Mouse (Mus musculus) adrenal gland, adult 8-10 months (tissue): ENCODE results near the gene Atn1. TPM values are rescaled to one million over a fixed set of nuclear protein-coding genes. Genes with fewer than 3 reads are reported as not detected.

Experiments used
- DNase-seq: peaks from one replicate; pipeline ENCODE4 v3.0.0; 2022
- microRNA-seq, 2 experiments: library from miRNA; unstranded; fragments of <30 nt; microRNA quantifications; one replicate each; pipeline ENCODE4 v1.2.0; 2022
- total RNA-seq, 4 experiments: library from RNA; stranded (reverse); gene quantifications; 2 replicates each; pipeline ENCODE4 v1.2.4; 2022

The Atn1 gene
- total RNA-seq, 4 experiments from 2014 or later = 68.7 to 111 (median 97.1) TPM

DNA sequence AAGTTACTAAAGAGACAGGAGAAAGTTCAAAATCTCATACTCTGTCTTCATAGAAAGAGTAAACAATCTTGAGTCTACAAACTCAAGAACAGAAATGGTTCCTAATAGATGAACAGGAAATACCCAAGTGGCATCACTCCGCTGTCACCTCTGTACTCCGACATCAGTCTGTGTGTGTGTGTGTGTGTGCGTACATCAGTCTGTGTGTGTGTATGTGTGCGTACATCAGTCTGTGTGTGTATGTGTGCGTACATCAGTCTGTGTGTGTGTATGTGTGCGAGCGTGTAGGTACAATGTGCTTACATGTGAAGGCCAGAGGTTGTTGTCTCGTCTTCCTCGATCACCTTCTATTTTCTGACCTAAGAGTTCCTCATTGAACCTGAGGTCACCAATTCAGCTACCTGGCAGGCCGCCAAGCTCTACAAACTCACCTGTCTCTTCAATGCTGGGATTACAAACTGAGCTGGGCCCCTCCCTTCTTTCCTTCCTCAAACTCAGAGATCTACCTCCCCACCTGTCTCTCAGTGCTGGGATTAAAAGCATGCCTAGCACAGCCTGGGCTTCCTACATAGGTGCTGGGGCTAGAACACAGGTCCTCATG lies 47.9 kb downstream of the Atn1 start:
- no peak for DNase-seq

DNA sequence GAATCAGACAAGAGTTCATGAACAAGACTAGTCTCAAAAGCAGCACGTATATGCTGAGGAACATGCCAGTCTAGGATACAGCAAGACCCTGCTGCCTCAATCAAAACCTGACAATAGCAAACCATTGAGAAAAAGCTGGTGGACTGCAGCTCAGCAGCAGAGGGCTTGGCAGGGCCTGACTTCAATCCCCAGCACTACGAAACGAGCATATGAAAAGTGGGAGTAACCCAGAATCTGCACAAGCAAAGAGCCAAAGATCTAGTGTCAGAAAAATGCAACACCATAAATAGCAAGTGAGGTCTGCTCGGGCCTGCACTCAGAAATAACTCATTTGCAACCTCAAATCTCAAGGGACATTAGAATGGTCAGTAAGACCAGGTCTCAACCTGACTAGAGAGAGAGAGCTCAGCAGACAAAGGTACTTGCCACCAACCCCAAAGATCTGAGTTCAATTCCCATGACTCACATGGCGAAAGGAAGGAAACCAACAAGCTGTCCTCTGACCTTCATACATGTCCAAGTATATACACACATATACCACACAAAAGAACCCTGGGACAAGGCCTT lies 50.2 kb downstream of the Atn1 start:
- DNase-seq = no peak

DNA sequence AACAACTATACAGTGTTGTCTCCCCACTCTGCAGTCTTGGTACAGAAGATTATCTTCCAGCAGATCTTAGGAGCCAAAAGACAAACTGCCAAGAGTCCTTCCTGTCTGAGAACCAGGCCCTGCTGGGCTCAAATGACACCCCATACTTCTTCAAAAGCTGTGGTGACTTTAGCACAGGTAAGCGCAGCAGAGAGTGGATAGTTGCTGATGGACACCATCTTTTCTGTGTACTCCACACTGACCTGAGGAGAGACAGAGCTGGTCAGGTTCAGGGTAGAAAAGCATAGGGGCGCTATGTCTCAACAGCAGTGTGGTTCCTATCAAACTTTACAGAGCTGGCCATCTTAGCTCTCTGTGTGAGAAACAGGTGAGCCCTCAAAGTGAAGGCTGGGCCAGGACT lies 51.9 kb downstream of the Atn1 start:
- no peak for DNase-seq

DNA sequence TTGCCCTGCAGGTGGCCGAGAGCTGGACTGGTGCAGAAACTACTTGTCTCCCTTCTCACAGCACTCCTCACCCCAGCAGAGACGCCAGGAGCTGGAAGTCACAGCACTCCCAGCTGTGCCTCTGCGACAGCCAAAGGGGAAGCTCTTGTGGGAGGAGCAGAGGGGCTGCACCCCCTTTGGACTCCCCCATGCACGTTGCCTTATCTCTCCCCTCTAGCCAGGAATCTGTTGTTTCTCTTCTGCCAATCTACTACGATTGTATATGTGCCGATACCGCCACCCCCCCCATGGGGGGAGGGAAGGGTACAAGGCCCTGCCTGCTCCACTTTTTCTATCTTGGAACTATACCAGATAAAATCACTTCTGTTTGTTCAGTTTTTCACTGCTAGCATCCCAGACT lies 52.5 kb downstream of the Atn1 start:
- no peak for DNase-seq

DNA sequence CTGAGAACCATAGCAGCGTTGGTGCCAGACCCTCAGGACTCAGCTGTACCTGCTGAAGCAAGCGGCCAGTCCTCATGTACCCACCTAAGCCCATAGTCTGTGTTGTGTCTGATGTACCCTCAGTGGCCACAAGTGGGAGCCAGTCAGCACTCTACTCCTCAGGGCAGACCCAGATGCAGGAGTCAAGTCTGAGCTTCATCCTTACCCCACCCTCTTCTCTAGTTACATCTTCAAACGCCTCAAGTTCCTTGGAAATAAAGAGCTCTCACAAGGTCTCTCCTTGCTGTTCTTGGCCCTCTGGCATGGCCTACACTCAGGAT lies 53.6 kb downstream of the Atn1 start:
- DNase-seq = no peak

DNA sequence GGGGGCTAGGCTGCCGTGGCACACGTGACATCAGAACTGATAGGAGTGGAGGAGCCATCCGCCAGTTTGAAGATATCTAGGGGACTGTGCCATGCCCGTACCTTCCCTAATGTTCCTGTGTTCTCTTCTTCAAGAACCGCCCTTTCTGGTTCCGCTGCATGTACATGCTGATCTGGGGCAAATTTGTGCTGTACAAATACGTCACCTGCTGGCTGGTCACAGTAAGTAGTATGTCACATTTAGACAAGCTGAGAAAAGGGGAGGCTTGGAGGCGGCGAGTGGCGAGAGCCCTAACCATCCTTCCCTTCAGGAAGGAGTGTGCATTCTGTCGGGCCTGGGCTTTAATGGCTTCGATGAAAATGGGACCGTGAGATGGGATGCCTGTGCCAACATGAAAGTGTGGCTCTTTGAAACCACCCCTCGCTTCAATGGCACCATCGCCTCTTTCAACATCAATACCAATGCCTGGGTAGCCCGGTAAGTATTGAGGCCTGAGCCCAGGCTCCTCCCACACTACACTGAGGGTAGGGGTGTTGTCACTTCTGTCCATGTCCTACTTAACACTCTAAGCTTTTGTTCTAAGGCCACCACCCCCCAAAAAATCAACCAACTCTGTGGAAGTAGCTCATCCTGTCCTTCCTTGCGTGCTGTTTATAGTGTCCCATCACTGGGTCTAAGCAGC lies 54.1 kb downstream of the Atn1 start:
- no peak for DNase-seq

DNA sequence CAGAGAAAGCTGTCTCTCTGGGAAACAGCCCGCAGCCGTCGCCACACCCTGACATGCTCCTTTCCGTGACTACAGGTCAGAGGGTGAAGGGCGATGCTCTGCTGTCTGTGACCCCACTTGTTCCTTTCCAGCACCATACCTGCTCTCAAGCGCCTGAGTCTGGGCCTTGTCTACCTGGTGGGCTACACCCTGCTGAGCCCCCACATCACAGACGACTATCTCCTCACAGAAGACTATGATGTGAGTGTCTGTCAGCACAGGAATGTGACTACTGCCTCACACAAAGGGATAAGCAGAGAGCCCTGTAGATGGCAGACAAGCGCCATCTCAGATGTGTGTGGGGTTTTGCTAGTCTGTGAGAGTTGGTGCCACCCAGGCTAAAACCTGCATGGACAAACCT lies 55.0 kb downstream of the Atn1 start:
- no peak for DNase-seq

DNA sequence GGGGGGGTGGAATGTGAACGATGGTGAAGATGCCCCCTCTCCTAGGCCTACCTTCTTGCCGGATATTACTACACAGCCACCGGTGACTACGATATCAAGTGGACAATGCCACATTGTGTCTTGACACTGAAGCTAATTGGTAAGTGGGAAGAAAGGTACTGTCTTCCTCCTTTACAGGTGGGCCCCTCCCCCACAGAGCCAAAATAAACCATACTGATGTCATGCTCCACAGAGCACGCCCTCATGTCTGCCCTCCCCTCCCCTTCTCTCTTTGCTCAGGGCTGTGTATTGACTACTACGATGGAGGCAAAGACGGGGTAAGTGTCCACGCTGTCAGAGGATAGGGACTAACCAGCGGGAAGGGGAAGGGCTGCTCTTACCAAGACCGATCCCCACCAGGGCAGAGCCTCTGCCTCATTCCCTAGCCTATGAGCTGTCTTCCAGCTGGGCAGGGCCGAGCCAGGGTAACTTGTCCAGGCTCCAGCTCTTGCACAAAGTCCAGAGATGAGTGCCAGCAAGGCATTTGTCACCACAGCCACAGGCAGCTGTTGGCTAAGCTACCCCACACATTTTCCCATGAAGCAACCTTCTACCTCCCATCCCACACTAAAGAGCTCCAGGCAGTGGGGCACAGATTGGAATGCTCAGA lies 56.2 kb downstream of the Atn1 start:
- peak; percentile 86 for DNase-seq

DNA sequence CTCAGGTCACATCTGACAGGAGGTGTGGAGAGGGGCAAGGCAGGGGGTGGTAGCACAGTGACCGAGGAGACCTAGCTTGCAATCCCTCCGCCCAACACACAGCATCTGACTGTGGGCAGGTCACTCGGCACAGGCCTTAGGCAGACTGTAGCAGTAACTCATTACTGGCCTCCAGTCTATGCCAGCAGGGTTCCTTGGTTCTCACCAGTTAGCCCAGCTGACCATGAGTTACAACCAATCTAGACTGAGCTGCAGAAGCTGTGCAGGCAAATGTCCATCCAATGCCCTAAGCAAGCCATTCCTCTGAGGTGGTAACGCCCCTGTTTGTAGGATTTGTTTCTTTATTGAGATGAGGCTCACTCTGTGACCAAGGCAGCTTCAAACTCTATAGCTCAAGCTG lies 57.0 kb downstream of the Atn1 start:
- DNase-seq = no peak

DNA sequence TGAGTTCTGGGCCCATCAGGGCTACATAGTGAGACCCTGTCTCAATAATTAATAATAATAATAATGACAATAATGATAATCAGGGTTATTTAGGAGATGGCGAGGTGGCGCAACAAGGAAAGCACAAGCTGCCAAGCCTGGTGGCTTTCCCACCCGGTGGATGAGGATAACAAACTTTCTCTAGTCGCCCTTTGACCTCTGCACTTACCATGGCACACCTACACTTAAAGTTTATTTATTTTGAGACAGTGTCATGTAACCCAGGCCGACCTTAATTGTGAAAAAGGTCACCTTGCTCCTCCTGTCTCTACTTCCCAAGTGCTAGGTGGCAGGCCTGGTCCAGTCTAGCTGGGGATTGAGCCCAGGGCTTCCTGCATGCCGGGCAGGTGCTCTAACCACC lies 57.6 kb downstream of the Atn1 start:
- no peak for DNase-seq

DNA sequence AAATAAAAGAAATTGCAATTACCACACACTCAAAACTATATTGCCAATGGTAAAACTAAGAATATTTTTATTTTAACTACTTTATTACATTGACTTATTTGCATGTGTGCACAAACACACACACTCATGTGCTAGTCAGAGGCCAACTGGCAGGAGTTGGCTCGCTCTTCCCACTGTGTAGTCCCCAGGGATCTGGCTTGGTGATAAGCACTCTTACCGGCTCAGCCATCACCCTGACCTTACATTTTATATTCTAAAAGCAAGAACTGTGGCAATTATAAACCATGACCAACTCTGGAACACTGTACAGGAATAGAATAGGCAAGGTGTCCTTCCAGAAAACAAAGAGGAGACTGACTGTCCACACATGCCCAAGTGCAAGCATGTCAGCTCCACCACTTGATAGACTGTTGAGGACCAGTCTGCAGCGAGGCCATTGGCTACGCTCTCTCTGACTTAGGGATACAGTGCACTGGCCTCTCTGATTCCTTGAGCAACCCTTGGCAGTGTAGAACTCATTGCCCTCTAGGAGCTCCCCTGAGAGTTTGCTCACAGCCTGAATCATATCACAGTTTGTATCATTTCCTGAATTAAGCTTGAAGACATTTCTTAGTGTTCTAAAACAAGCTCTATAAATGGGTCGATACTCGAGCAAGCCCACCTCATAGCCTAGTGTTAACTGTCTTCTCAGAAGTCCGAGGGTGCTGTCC lies 59.7 kb downstream of the Atn1 start:
- DNase-seq = no peak

DNA sequence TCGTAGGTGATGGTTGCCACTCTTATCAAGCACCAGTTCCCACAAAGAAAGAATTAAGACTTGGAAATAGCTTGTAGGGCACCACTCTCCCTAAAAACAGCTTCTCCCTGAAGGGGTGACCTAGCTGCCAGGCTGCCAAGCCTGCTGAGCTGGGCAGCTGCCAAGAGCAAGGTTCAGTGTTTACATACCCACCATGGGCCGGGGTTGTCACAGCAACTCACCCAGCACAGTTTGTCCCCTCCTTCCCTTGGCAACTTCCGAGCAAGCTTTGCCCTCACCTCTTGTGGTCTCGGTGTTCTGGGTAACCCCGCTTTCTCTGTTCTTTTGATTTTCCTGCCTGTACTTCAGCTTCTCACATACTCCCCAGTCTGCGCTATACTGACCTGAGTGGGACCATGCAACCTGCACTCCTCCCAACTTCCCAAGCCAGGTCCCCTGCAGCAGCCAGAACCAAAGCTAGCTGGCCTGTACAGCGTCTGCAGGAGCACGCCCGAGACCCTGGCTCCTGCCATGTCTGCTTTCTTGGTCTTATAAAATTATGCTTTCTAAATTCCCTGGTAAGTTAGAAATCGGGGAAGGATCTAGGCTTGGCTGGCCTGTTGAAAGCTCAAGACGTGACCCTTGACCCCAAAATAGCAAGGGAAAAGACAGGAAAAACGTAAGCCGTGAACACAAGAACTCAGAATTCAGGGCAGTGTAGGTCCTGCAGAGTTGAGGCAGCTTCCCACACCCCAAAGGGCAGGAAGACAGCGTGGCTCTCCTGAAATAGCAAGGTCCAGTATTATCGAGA lies 62.0 kb downstream of the Atn1 start:
- no peak for DNase-seq

DNA sequence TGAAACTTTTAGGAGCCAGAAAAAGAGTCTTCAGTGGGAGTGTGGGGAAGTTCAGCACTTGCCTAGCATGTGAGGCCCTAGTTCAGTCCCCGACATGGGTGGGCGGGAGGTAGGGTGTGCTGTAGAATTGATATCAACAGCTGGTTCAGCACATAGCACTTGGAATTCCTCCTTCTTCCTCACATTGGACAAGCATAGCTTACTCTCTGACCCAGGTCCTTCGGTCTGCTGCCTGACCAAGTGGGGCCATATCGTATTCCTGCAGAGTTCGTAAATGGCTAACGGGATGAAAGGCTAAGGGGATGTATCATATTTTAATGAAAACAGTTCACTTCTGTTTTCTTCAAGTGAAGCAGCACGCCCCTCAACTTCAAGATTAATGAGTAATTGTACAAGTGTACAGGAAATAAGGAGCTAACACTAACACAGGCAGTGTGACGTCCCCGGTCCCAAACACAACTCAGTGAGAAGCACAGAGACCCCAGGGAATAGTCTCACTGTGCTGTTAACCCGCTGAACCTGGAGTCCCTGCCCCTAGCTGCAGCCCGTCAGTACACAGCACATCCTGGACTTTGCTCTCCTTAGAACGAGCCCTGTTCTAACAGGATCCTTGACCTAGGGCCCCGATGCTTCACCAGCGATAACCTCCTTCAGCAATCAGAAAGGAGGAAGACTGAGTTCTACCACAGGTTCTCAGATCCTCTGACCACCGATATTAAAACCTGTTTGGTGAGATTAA lies 62.9 kb downstream of the Atn1 start:
- DNase-seq = no peak

Small RNA genes within 50 kb of the gene (microRNA-seq; reads per million reads assigned to microRNA genes)
- gene Mir141 = 3.5 to 6.5 reads per million in 2 experiments
- 28.2 to 28.3 reads per million in 2 experiments for gene Mir200c

Other genes starting within 250 kb of the Atn1 start
- 100 to 1,000 TPM in 2 of 4 experiments, 10 to 100 TPM in 2; 48.6 to 131 (median 88.7) TPM for gene C1ra, start 244.1 kb downstream of the Atn1 start, total RNA-seq
- gene C1s1, start 214.2 kb downstream of the Atn1 start, total RNA-seq = 100 to 1,000 TPM in 1 of 4 experiments, 10 to 100 TPM in 3; 46.9 to 107 (median 72.7) TPM
- 10 to 100 TPM in 2 of 4 experiments, 1 to 10 TPM in 2; 5.9 to 19.1 (median 12.4) TPM for gene C1rb, start 186.2 kb downstream of the Atn1 start, total RNA-seq
- 1 to 10 TPM; 1.8 to 4.1 (median 3.0) TPM for gene C1s2, start 120.4 kb downstream of the Atn1 start, total RNA-seq
- gene Lpcat3, start 93.5 kb downstream of the Atn1 start, total RNA-seq = 100 to 1,000 TPM in 1 of 4 experiments, 10 to 100 TPM in 3; 75.1 to 111 (median 90.7) TPM
- 10 to 100 TPM; 81.9 to 100.0 (median 86.2) TPM for gene Emg1, start 44.3 kb downstream of the Atn1 start, total RNA-seq
- gene Phb2, start 44.2 kb downstream of the Atn1 start, total RNA-seq = 100 to 1,000 TPM; 255 to 303 (median 272) TPM
- gene Ptpn6, start 17.8 kb downstream of the Atn1 start, total RNA-seq = 10 to 100 TPM; 14.1 to 21.6 (median 15.0) TPM
- 100 to 1,000 TPM; 348 to 417 (median 368) TPM for gene Grcc10, start 15.2 kb downstream of the Atn1 start, total RNA-seq
- not detected for gene Gm45234, start 503 bp downstream of the Atn1 start, total RNA-seq
- 10 to 100 TPM; 23.0 to 74.2 (median 42.8) TPM for gene Eno2, start 13.1 kb upstream of the Atn1 start, total RNA-seq
- 1 to 10 TPM in 2 of 4 experiments, under 1 TPM in 2; 0.52 to 3.6 (median 1.0) TPM for gene Lrrc23, start 23.2 kb upstream of the Atn1 start, total RNA-seq
- gene Spsb2, start 52.1 kb upstream of the Atn1 start, total RNA-seq = 10 to 100 TPM; 27.0 to 37.4 (median 33.6) TPM
- gene Tpi1, start 57.8 kb upstream of the Atn1 start, total RNA-seq = 100 to 1,000 TPM; 448 to 531 (median 475) TPM
- gene Usp5, start 73.0 kb upstream of the Atn1 start, total RNA-seq = 100 to 1,000 TPM; 134 to 158 (median 154) TPM
- gene Cdca3, start 73.0 kb upstream of the Atn1 start, total RNA-seq = 1 to 10 TPM; 1.9 to 4.4 (median 2.7) TPM
- gene Gnb3, start 83.8 kb upstream of the Atn1 start, total RNA-seq = 10 to 100 TPM in 3 of 4 experiments, 1 to 10 TPM in 1; 8.9 to 18.5 (median 14.5) TPM
- gene P3h3, start 101.2 kb upstream of the Atn1 start, total RNA-seq = 10 to 100 TPM; 26.2 to 43.9 (median 35.3) TPM
- 1 to 10 TPM in 3 of 4 experiments, under 1 TPM in 1; 0.32 to 2.2 (median 1.6) TPM for gene Gpr162, start 107.5 kb upstream of the Atn1 start, total RNA-seq
- gene Cd4, start 131.7 kb upstream of the Atn1 start, total RNA-seq = under 1 TPM; 0.40 to 0.83 (median 0.46) TPM
- gene Lag3, start 155.2 kb upstream of the Atn1 start, total RNA-seq = 1 to 10 TPM; 1.1 to 2.7 (median 1.2) TPM
- 100 to 1,000 TPM; 741 to 843 (median 768) TPM for gene Ptms, start 163.6 kb upstream of the Atn1 start, total RNA-seq
- gene Mlf2, start 174.9 kb upstream of the Atn1 start, total RNA-seq = 100 to 1,000 TPM; 277 to 296 (median 287) TPM
- 100 to 1,000 TPM; 130 to 160 (median 147) TPM for gene Cops7a, start 209.0 kb upstream of the Atn1 start, total RNA-seq
- 1 to 10 TPM in 3 of 4 experiments, under 1 TPM in 1; 0.81 to 3.8 (median 1.9) TPM for gene Pianp, start 240.2 kb upstream of the Atn1 start, total RNA-seq